Comparison of ENCODE assay signal across 24 mouse cellular contexts in the genomic region with DNA sequence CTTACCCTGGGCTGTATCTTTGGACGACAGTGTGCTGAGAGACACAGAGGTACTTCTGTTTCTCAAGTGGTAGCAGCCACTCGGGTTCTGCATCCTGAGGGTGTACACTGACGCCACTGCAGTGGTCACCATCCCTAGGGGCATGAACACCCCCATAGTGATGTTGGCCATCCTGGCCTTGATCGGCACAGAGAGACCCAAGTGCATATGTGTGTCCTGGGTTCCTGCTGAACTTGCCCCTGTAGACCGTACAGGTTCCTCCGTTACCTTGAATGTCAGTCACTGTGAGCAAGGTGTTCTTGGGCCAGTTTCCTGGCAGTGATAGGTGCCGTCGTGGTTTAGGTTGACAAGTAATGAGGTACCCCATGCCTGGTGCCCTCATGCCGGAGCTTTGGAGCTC. TPM values are rescaled to one million over a fixed set of nuclear protein-coding genes. Genes with fewer than 3 reads are reported as not detected.
DNase-seq lines count a peak whose midpoint lies in the region; TF ChIP-seq lines count a peak whose summit lies in the region.
"Had no signal": no experiment of that assay in that cellular context is flagged by ENCODE, and none has a peak within 500 bp of the region (broad histone marks: within the 10 kb centered on the region; RNA-seq: fewer than 3 reads in every experiment).

No protein-coding gene starts in this region.

- H3K4me1 ChIP-seq in testis, adult 2 months (ENCODE audit: control insufficient read depth, insufficient read depth, low read length), result peaks cover 9% of the 10 kb centered on the region

- DNase-seq in cerebellum, adult 11-12 months, result peak; percentile 33
- DNase-seq in cerebellum, postnatal 10 days, result no peak
- DNase-seq in heart, adult 11 months, result peak; percentile 93
- no peak for DNase-seq in heart, postnatal 25 days (ENCODE audit: low spot score)
- no peak for DNase-seq in testis, postnatal 10 days (ENCODE audit: low spot score)
- DNase-seq: adrenal gland, adult 8-10 months; adrenal gland, postnatal 14 days; adrenal gland, postnatal 36 days; B cell, adult 2 months; cerebellum, adult 18-20 months; cerebellum, adult 9-11 months; cerebellum, postnatal 25 days; forebrain, postnatal 0 days had no signal

- TF ChIP-seq CTCF in testis, adult 2 months (IDR thresholded peaks at IDR 0.05; ENCODE audit: control insufficient read depth, insufficient read depth, insufficient replicate concordance, low read depth, low read length), result no peak

- no peak overlapping the region for H3K27ac ChIP-seq in testis, adult 2 months (ENCODE audit: control insufficient read depth, insufficient read depth, low read depth, low read length)
- H3K27ac ChIP-seq: embryonic facial prominence, embryonic 10.5 days; embryonic facial prominence, embryonic 12.5 days; forebrain, embryonic 13.5 days; forebrain, embryonic 15.5 days had no signal

- TF ChIP-seq POLR2A in testis, adult 2 months (IDR thresholded peaks at IDR 0.05; ENCODE audit: control insufficient read depth, low read depth, low read length), result 0 out of 2 replicates have a peak, but pooled peaks have one; percentile 32

- intact Hi-C loops in heart, postnatal 25 days (cut with DNase I), result no loop called here

- H3K4me3 ChIP-seq in testis, adult 2 months (ENCODE audit: control insufficient read depth, low read depth, low read length), result 0 out of 2 replicates have a peak overlapping the region, but pooled peaks have one; percentile 16
- H3K4me3 ChIP-seq: embryonic facial prominence, embryonic 10.5 days; embryonic facial prominence, embryonic 12.5 days; forebrain, embryonic 13.5 days; forebrain, embryonic 15.5 days had no signal

- no peaks in the 10 kb centered on the region for H3K27me3 ChIP-seq in testis, adult 2 months (ENCODE audit: control insufficient read depth, insufficient read depth, low read length)
- H3K27me3 ChIP-seq: CH12.LX; embryonic facial prominence, embryonic 12.5 days; forebrain, embryonic 13.5 days; forebrain, embryonic 15.5 days; Patski had no signal

- no peaks in the 10 kb centered on the region; the same call in 1 of the 2 replicates for H3K36me3 ChIP-seq in testis, adult 2 months (ENCODE audit: control insufficient read depth, insufficient read depth, low read length)

RNA-seq across cellular contexts. Expression of gene Raver1, which starts 1.6 kb away (rescaled TPM):
- total RNA-seq in heart, postnatal 25 days (2021), result 10 to 100 TPM; 25.8 to 27.9 TPM
- 71.1 and 78.7 TPM in 2 replicates for polyA plus RNA-seq in testis, adult 2 months (2012; rRNA removed)

RNA-seq across cellular contexts. Expression of gene Gm38431, which starts 1.6 kb away (rescaled TPM):
- 1 to 10 TPM in 1 of 2 experiments, under 1 TPM in 1; 0.86 to 1.5 TPM for total RNA-seq in heart, postnatal 25 days (2021)
- polyA plus RNA-seq in testis, adult 2 months (2012; rRNA removed), result 5.1 and 5.3 TPM in 2 replicates

RNA-seq across cellular contexts. Expression of gene Fdx1l, which starts 20.0 kb away (rescaled TPM):
- 10 to 100 TPM; 33.6 to 36.5 TPM for total RNA-seq in heart, postnatal 25 days (2021)
- 26.1 and 28.7 TPM in 2 replicates for polyA plus RNA-seq in testis, adult 2 months (2012; rRNA removed)

RNA-seq across cellular contexts. Expression of gene Gm49373, which starts 20.5 kb away (rescaled TPM):
- total RNA-seq in heart, postnatal 25 days (2021), result under 1 TPM in 1 of 2 experiments, not detected in 1; 0.13 TPM
- 0.11 and 0.36 TPM in 2 replicates for polyA plus RNA-seq in testis, adult 2 months (2012; rRNA removed)
- polyA plus RNA-seq: activated CD4-positive, CD25-positive, alpha-beta regulatory T cell, adult 4 months; embryonic facial prominence, embryonic 14.5 days had no signal

RNA-seq across cellular contexts. Expression of gene Zglp1, which starts 26.5 kb away (rescaled TPM):
- not detected for total RNA-seq in heart, postnatal 25 days (2021)
- 1.7 and 2.4 TPM in 2 replicates for polyA plus RNA-seq in testis, adult 2 months (2012; rRNA removed)
- total RNA-seq: adrenal gland, adult 18-20 months; adrenal gland, postnatal 14 days; adrenal gland, postnatal 36 days; forebrain, postnatal 0 days; G1E had no signal

Comparison
In these comparisons a context has a peak if more than half of its experiments do, and no peak if none do; other contexts are left out.
1. DNase-seq: peak in cerebellum, adult 11-12 months (single experiment) and heart, adult 11 months (single experiment); none in cerebellum, postnatal 10 days (0 of 2), heart, postnatal 25 days (single experiment) and testis, postnatal 10 days (single experiment).